Mouse (Mus musculus) liver, adult (tissue): Measurements from ENCODE around the gene Olfr623.

Source experiments
- GATA4 ChIP-seq: IDR thresholded peaks from 2 replicates; pipeline ENCODE4 v1.6.1; 2014; ENCODE audit warnings: mild to moderate bottlenecking, low read length; ENCODE audit not compliant: insufficient replicate concordance

Olfr623 gene

GRCm38 (mm10) chr7:103663598-103663997, at the start of gene Olfr623:
Gene Olfr623 (minus strand): TSS chr7:103663698.
- TF ChIP-seq GATA4: no peak

- no peak for TF ChIP-seq GATA4
These were observed 48.5 kb upstream of the Olfr623 start for GRCm38 (mm10) chr7:103712024-103712423.

- no peak for TF ChIP-seq GATA4
These were observed 36.0 kb upstream of the Olfr623 start for GRCm38 (mm10) chr7:103699469-103699868.

GRCm38 (mm10) chr7:103682420-103682819, 18.9 kb upstream of the Olfr623 start, which contains the start of gene Olfr625-ps1:
Gene Olfr625-ps1 (plus strand): TSS chr7:103682720.
- TF ChIP-seq GATA4: no peak

- no peak for TF ChIP-seq GATA4
These were observed 7.6 kb upstream of the Olfr623 start, which contains the start of gene Olfr624 for GRCm38 (mm10) chr7:103671091-103671490. Gene Olfr624 (minus strand): TSS chr7:103671191.

- TF ChIP-seq GATA4: no peak
These were observed 19.4 kb downstream of the Olfr623 start for GRCm38 (mm10) chr7:103644070-103644469.

- TF ChIP-seq GATA4: no peak
These were observed 20.9 kb downstream of the Olfr623 start, which contains the start of gene Olfr622 for GRCm38 (mm10) chr7:103642602-103643001. Gene Olfr622 (minus strand): TSS chr7:103642702.

- no peak for TF ChIP-seq GATA4
These were observed 26.7 kb downstream of the Olfr623 start for GRCm38 (mm10) chr7:103636795-103637194.

- TF ChIP-seq GATA4: no peak
These were observed 51.1 kb downstream of the Olfr623 start, which contains the start of gene Olfr620 for GRCm38 (mm10) chr7:103612434-103612833. Gene Olfr620 (minus strand): TSS chr7:103612534.
